Mouse (Mus musculus): ENCODE data around the gene Magohb.

GRCm38 (mm10) chr6:131294435-131295112, 1.5 kb upstream of the Magohb start:
- TF ChIP-seq POLR2A (IDR thresholded peaks at IDR 0.05; ENCODE audit: insufficient read depth, low read depth, low read length) (no peak), CTCF (IDR thresholded peaks at IDR 0.05) (no peak), EP300 (IDR thresholded peaks at IDR 0.05; ENCODE audit: insufficient read depth, low read depth, low read length) (no peak)

Measured in heart, adult 2 months (tissue).